Mouse (Mus musculus): ENCODE data around the gene Tex101. TPM values are rescaled to one million over a fixed set of nuclear protein-coding genes. Genes with fewer than 3 reads are reported as not detected.

Tex101 gene
- polyA plus RNA-seq, 2 experiments from 2014 or later = not detected

DNA sequence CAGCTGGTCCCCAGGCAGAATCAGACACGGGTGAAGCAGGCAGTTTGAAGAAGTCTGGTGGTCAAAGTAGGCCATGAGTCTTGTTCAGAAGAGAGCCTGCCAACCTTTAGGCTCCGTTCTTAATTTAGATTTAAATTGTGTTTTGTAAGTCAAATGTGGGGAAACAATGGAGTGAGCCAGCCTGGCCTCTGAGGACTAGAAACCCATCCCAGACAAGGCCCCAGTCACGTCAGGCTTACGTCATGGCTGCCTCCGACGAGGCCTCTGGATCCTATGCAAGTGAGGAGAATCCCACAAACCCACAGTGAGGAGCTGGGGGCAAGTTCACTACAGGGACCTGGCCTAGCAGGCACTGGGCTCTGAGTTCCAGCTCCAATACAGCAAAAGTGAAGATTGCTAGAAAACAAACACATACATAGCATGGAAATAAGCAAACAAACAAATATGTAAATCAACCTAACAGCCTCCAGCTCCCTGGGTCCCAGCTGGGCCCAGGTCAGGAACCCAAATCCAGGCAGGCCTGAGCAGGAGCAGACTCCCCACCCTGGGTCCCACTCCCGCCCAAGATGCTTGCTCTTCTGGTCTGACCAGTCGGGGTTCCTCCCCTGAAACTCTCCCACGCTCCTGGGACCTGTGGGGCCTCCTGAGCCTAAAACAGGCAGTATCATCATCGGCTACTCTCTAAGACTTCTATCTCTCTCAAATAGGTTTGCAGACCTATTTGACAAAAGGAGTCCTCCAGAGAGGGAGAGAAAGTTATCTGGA is 46.2 kb downstream of the Tex101 start:
- ATAC-seq = no peak

DNA sequence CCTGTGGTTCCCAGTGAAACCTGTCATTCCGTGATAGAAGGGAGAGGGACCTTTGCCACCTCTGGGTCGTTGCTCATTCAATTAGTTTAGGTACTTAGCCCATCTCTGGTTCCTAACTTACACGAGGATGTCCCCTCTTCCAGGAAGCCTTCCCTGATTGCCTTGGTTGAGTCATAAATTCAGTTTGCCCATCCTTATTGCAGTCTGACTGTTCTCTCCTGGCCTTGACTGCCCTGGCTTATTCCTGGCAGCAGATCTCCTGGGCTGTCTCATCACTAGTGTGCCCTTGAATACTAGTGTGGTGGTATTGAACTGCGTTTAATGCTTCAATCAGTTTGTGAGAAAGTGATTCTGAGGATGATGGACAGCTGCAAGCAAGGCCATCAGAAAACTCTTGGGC is 46.8 kb downstream of the Tex101 start:
- no peak for ATAC-seq

DNA sequence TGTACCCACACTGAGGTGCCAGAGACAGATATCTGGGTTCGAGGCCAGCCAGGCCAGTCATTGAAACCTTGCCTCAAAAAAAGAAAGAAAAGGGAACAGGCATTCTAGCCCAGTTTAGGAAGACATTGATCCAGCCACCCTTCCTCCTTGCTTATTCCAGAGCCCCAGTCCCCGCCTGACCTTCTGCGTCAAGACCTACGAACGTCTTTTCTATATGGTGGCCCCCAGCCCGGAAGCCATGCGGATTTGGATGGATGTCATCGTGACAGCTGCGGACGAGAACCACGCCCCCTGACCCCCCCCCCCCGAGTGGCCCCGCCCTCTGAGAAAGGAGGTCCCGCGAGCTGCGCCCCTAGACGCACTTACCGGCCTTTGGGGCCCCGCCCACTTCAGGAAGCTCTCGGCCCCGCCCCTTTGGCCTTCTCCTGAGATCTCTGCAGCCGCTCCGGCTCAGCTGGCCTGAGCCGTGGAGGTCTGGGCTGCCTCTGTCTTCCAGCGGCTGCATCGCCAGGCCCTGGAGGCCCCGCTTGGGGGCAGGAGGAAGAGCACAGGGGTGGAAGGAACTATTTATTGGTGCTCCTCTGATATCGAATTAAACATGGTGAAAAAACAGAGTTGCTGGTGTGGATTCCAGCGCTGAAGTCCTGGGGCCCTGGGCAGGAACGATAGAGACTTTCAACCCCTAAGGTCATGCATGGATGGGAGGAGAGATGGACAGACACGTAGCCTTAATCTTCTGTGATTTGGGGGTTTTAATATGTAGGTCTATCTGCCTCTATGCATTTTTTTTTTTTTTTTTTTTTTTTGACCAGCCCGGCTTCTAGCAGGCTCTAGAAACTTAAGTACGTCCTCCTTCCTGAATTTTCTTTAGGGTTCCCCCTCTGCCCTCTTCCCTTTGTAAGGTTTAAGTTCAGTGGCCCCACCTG is 47.5 kb downstream of the Tex101 start:
- peak; percentile 68 for ATAC-seq

DNA sequence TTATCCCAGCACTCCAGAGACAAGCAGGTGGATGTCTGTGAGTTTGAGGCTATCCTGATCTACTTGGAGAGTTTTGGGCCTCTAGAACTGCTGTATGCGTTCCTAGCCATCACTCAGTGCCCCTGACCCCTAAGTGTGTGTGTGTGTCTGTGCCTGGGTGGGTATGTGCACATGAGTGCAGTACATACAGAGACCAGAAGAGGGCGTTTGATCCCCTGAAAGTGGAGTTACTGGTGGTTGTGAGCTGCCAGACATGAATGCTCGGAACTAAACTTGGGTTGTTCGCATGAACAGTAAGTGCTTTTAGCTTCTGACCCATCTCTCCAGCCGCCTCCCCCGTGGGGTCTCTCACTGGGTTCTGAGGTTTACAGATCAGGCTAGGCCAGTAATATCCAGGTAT is 53.5 kb downstream of the Tex101 start:
- ATAC-seq = no peak

DNA sequence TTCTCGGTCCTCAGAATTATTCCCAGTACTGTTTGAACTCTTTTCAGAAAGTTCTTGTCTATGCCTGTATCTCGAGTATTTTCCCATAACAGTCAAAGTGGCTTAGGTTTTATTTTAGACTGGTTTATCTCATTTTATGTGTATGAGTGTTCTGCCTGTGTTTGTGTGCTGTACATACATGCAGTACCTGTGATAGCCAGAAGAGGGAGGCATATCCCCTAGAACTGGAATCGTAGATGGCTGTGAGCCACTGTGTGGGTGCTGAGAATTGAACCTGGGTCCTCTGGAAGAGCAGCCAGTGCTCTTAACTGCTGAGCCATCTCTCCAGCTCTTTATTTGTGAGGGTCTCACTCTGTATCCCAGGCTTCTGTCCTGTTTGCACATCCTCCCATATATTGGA is 55.3 kb downstream of the Tex101 start:
- ATAC-seq = no peak

DNA sequence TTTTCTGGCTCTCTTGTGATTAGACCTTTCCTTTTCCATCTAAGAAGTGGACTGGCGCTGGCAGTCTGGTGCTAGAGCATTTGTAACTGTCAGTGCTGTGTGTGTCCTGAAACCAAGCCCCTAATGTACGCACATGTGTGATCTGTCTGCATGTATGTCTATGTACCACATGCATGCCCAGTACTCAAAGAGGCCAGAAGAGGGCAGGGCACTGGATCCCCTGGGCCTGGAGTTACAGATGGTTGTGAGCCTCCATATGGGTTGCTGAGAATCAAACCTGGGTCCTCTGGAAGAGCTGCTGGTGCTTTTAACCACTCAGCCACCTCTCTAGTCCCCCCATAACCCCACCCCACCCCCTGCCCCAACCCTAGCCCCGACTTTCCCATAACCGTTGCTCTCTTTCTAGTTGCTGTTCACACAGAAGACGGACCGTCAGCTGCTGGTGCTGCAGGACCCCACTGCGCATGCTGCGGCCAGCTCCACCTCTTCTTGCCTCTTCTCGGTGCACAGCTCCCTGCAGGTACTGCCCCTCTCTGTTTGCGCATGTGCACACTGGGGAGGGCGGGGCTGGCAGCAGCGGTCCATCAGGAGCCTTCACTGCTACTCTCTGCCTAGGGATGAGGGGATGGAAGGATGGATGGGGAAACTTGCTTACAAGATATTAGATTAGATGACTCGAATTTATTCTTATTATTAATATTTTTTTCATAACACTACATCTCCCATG is 56.6 kb downstream of the Tex101 start:
- ATAC-seq = no peak

DNA sequence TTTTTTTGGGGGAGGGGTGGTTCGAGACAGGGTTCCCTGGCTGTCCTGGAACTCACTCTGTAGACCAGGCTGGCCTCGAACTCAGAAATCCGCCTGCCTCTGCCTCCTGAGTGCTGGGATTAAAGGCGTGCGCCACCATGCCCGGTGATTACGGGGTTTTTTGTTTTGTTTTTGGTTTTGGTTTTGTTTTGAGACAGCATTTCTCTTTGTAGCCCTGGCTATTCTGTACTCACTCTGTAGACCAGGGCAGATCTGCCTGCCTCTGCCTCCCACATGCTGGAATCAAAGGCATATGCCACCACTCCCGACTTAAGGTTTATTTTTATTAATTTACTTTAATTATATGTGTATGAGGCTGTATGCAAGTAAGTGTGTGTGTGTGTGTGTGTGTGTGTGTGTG is 58.1 kb downstream of the Tex101 start:
- peak; percentile 69 for ATAC-seq

Other genes with a start within 250 kb of the Tex101 start
- not detected for gene Irgc1, start 224.4 kb downstream of the Tex101 start, polyA plus RNA-seq (2017; shearing (Covaris generic))
- gene Plaur, start 214.2 kb downstream of the Tex101 start, polyA plus RNA-seq (2017; shearing (Covaris generic)) = 1 to 10 TPM; 1.1 to 1.5 TPM
- gene Cadm4, start 194.7 kb downstream of the Tex101 start, polyA plus RNA-seq (2017; shearing (Covaris generic)) = not detected
- not detected for gene Zfp428, start 169.7 kb downstream of the Tex101 start, polyA plus RNA-seq (2017; shearing (Covaris generic))
- gene AC161166.1, start 164.2 kb downstream of the Tex101 start, polyA plus RNA-seq (2017; shearing (Covaris generic)) = under 1 TPM in 1 of 2 experiments, not detected in 1; 0.17 TPM
- gene Irgq, start 146.0 kb downstream of the Tex101 start, polyA plus RNA-seq (2017; shearing (Covaris generic)) = 1 to 10 TPM; 1.5 to 1.8 TPM
- not detected for gene Pinlyp, start 130.6 kb downstream of the Tex101 start, polyA plus RNA-seq (2017; shearing (Covaris generic))
- gene Xrcc1, start 130.4 kb downstream of the Tex101 start, polyA plus RNA-seq (2017; shearing (Covaris generic)) = 10 to 100 TPM; 19.9 to 30.3 TPM
- 10 to 100 TPM; 19.0 to 21.6 TPM for gene Ethe1, start 89.1 kb downstream of the Tex101 start, polyA plus RNA-seq (2017; shearing (Covaris generic))
- gene Zfp575, start 89.0 kb downstream of the Tex101 start, polyA plus RNA-seq (2017; shearing (Covaris generic)) = under 1 TPM in 1 of 2 experiments, not detected in 1; 0.12 TPM
- gene Phldb3, start 65.9 kb downstream of the Tex101 start, polyA plus RNA-seq (2017; shearing (Covaris generic)) = under 1 TPM; 0.25 to 0.73 TPM
- not detected for gene Lypd3, start 40.1 kb downstream of the Tex101 start, polyA plus RNA-seq (2017; shearing (Covaris generic))
- gene BC049730, start 32.6 kb upstream of the Tex101 start, polyA plus RNA-seq (2017; shearing (Covaris generic)) = not detected
- gene Gm4763, start 50.2 kb upstream of the Tex101 start, polyA plus RNA-seq (2017; shearing (Covaris generic)) = not detected
- gene Cd177, start 83.6 kb upstream of the Tex101 start, polyA plus RNA-seq (2017; shearing (Covaris generic)) = under 1 TPM; 0.28 TPM
- gene Ceacam10, start 100.5 kb upstream of the Tex101 start, polyA plus RNA-seq (2017; shearing (Covaris generic)) = not detected
- 10 to 100 TPM; 17.0 to 65.7 TPM for gene Gm9844, start 185.5 kb upstream of the Tex101 start, polyA plus RNA-seq (2017; shearing (Covaris generic))
- not detected for gene Lypd4, start 193.3 kb upstream of the Tex101 start, polyA plus RNA-seq (2017; shearing (Covaris generic))
- gene Dmrtc2, start 193.4 kb upstream of the Tex101 start, polyA plus RNA-seq (2017; shearing (Covaris generic)) = not detected
- gene Rps19, start 207.7 kb upstream of the Tex101 start, polyA plus RNA-seq (2017; shearing (Covaris generic)) = over 10,000 TPM; 11,194 to 11,919 TPM
- gene Cd79a, start 220.7 kb upstream of the Tex101 start, polyA plus RNA-seq (2017; shearing (Covaris generic)) = 10 to 100 TPM in 1 of 2 experiments, 1 to 10 TPM in 1; 1.7 to 22.3 TPM
- gene Arhgef1, start 226.2 kb upstream of the Tex101 start, polyA plus RNA-seq (2017; shearing (Covaris generic)) = 100 to 1,000 TPM; 164 to 173 TPM